Mouse (Mus musculus): ENCODE results near the gene Ikbke. TPM values are rescaled to one million over a fixed set of nuclear protein-coding genes. Genes with fewer than 3 reads are reported as not detected.

Gene Ikbke
- total RNA-seq, 2 experiments from 2014 or later, result 1.8 to 2.1 TPM

DNA sequence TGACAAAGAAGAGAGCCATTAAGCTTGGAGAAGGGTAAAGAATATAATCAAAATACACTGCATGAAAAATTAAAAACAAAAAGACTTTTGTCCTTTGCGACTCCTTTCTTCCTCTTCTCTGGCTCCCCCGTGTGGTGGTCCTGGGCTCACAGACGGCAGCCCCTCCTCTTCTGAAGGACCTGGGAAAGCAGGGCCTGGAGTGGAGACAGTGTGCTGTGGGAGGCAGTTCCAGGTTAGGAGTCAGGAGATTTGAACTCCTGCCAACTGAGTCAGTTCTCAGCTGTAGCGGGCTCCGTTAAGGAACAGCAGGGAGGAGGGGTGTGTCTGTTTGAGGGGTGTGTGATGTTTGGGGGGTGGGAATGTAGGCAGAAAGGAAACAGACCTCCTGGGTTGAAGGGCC lies 71.9 kb downstream of the Ikbke start:
- peak; percentile 77 for DNase-seq
- intact Hi-C loops (cut with DNase I; ENCODE audit: low total_unique reads), result no loop called here

- intact Hi-C loops (cut with DNase I; ENCODE audit: low total_unique reads), result no loop called here
- DNase-seq, result no peak
Measured at GRCm38 (mm10) chr1:131206342-131206741, 73.1 kb downstream of the Ikbke start.

GRCm38 (mm10) chr1:131204461-131204860 lies 74.9 kb downstream of the Ikbke start:
- no peak for DNase-seq
- intact Hi-C loops (cut with DNase I; ENCODE audit: low total_unique reads), result no loop called here

Other genes with a start within 250 kb of the Ikbke start
- gene Mapkapk2, start 181.8 kb downstream of the Ikbke start, total RNA-seq (2021), result 100 to 1,000 TPM; 151 to 154 TPM
- under 1 TPM; 0.07 to 0.14 TPM for gene Dyrk3, start 141.3 kb downstream of the Ikbke start, total RNA-seq (2021)
- gene Eif2d, start 126.4 kb downstream of the Ikbke start, total RNA-seq (2021), result 10 to 100 TPM; 23.1 to 26.1 TPM
- gene Rassf5, start 34.3 kb downstream of the Ikbke start, total RNA-seq (2021), result 1 to 10 TPM; 1.8 TPM
- 10 to 100 TPM; 21.2 to 21.5 TPM for gene Srgap2, start 247.7 kb upstream of the Ikbke start, total RNA-seq (2021)
- gene Fam72a, start 248.3 kb upstream of the Ikbke start, total RNA-seq (2021), result under 1 TPM; 0.49 to 0.72 TPM